Comparison of ENCODE assay signal across 28 mouse cellular contexts in the genomic region with DNA sequence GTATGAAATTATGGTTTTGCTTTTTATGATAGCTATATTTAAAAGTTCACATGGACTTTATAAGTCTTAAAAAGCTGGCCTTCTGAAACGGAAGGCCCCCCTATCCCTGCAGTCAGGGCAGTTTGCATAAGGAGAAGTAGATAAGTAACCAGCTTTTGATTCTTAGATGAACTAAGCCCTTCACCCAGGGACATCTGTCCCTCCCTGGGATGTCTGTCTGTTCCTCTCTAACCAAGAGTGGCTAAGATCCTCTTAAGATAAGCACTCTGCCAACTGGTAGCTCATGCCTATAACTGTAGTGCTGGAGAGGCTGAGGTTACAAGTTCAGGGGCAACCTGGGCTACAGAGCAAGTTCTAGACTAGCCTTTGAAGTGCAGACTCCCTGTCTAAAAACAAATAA. TPM values are rescaled to one million over a fixed set of nuclear protein-coding genes. Genes with fewer than 3 reads are reported as not detected.
DNase-seq lines count a peak whose midpoint lies in the region; ATAC-seq and TF ChIP-seq lines count a peak whose summit lies in the region.
"Had no signal": no experiment of that assay in that cellular context is flagged by ENCODE, and none has a peak within 500 bp of the region (broad histone marks: within the 10 kb centered on the region; RNA-seq: fewer than 3 reads in every experiment).

No protein-coding gene starts in this region.

- no peak for TF ChIP-seq EP300 in liver, postnatal 0 days (IDR thresholded peaks at IDR 0.05; ENCODE audit: low read depth)

- no peaks in the 10 kb centered on the region for H3K36me3 ChIP-seq in liver, embryonic 11.5 days (ENCODE audit: control insufficient read depth, insufficient read depth, low read length)
- no peaks in the 10 kb centered on the region for H3K36me3 ChIP-seq in liver, postnatal 0 days (replicated peaks; ENCODE audit: insufficient read depth, low read length)
- H3K36me3 ChIP-seq in G1E (replicated peaks): no peaks in the 10 kb centered on the region
- no peaks in the 10 kb centered on the region for H3K36me3 ChIP-seq in intestine, embryonic 16.5 days (ENCODE audit: control insufficient read depth, insufficient read depth, low read length)
- H3K36me3 ChIP-seq: embryonic facial prominence, embryonic 13.5 days; embryonic facial prominence, embryonic 15.5 days; forebrain, embryonic 10.5 days; forebrain, embryonic 12.5 days had no signal

- no peak overlapping the region for H3K4me3 ChIP-seq in liver, embryonic 11.5 days (ENCODE audit: low read depth, low read length)
- no peak overlapping the region for H3K4me3 ChIP-seq in liver, postnatal 0 days (ENCODE audit: low read depth, low read length)
- H3K4me3 ChIP-seq in G1E (ENCODE audit: low read depth, low read length): no peak overlapping the region
- no peak overlapping the region for H3K4me3 ChIP-seq in intestine, embryonic 16.5 days (ENCODE audit: low read length)
- H3K4me3 ChIP-seq: embryonic facial prominence, embryonic 13.5 days; embryonic facial prominence, embryonic 15.5 days; erythroblast, embryonic 14.5 days; forebrain, embryonic 10.5 days; forebrain, embryonic 12.5 days had no signal

- no peaks in the 10 kb centered on the region for H3K4me1 ChIP-seq in liver, embryonic 11.5 days (replicated peaks; ENCODE audit: control insufficient read depth, insufficient read depth, low read length)
- H3K4me1 ChIP-seq in liver, postnatal 0 days (ENCODE audit: insufficient read depth): no peaks in the 10 kb centered on the region
- H3K4me1 ChIP-seq in G1E (ENCODE audit: insufficient read depth, low read depth, low read length): no peaks in the 10 kb centered on the region
- H3K4me1 ChIP-seq in intestine, embryonic 16.5 days (ENCODE audit: control insufficient read depth, insufficient read depth, low read length): no peaks in the 10 kb centered on the region
- H3K4me1 ChIP-seq: embryonic facial prominence, embryonic 13.5 days; embryonic facial prominence, embryonic 15.5 days; forebrain, embryonic 10.5 days; forebrain, embryonic 12.5 days had no signal

- no peaks in the 10 kb centered on the region for H3K27me3 ChIP-seq in liver, embryonic 11.5 days (replicated peaks; ENCODE audit: control insufficient read depth, insufficient read depth, low read length)
- no peaks in the 10 kb centered on the region for H3K27me3 ChIP-seq in liver, postnatal 0 days (ENCODE audit: insufficient read depth, low read length)
- H3K27me3 ChIP-seq in G1E (ENCODE audit: insufficient read depth, low read length): no peaks in the 10 kb centered on the region
- H3K27me3 ChIP-seq in intestine, embryonic 16.5 days (replicated peaks; ENCODE audit: control insufficient read depth, insufficient read depth, low read length): no peaks in the 10 kb centered on the region
- H3K27me3 ChIP-seq: CH12.LX; embryonic facial prominence, embryonic 13.5 days; embryonic facial prominence, embryonic 15.5 days; forebrain, embryonic 12.5 days had no signal

- no peak overlapping the region for H3K4me2 ChIP-seq in liver, embryonic 11.5 days
- H3K4me2 ChIP-seq in liver, postnatal 0 days (ENCODE audit: low read depth, low read length): no peak overlapping the region
- no peak overlapping the region for H3K4me2 ChIP-seq in intestine, embryonic 16.5 days (ENCODE audit: low read depth, low read length)
- H3K4me2 ChIP-seq: embryonic facial prominence, embryonic 13.5 days; embryonic facial prominence, embryonic 15.5 days; forebrain, embryonic 12.5 days had no signal

- peak; percentile 8 for DNase-seq in liver, embryonic 11.5 days (ENCODE audit: low spot score)
- no peak for DNase-seq in liver, postnatal 0 days
- no peak for DNase-seq in G1E (ENCODE audit: low spot score)
- no peak for DNase-seq in layer of hippocampus, adult 8-10 months (ENCODE audit: low spot score in 2 of 2)
- DNase-seq in right cerebral cortex, postnatal 10 days (ENCODE audit: low spot score in 2 of 2): no peak
- DNase-seq: adrenal gland, adult 8-10 months; adrenal gland, postnatal 14 days; adrenal gland, postnatal 36 days; B cell, adult 2 months; cerebellum, adult 11-12 months; cerebellum, adult 2 months; cerebellum, adult 9-10 months; cerebellum, postnatal 10 days; cerebellum, postnatal 25 days; embryo, embryonic 11 days had no signal

- no peak overlapping the region for H3K9ac ChIP-seq in liver, embryonic 11.5 days (ENCODE audit: low read depth, low read length)
- H3K9ac ChIP-seq in liver, postnatal 0 days (replicated peaks): no peak overlapping the region
- no peak overlapping the region for H3K9ac ChIP-seq in intestine, embryonic 16.5 days (ENCODE audit: low read depth, low read length)
- H3K9ac ChIP-seq: embryonic facial prominence, embryonic 13.5 days; embryonic facial prominence, embryonic 15.5 days; forebrain, embryonic 12.5 days had no signal

- H3K27ac ChIP-seq in liver, embryonic 11.5 days (ENCODE audit: low read depth, low read length): no peak overlapping the region
- H3K27ac ChIP-seq in liver, postnatal 0 days (ENCODE audit: low read depth): no peak overlapping the region
- H3K27ac ChIP-seq in intestine, embryonic 16.5 days (ENCODE audit: low read length): no peak overlapping the region
- H3K27ac ChIP-seq: embryonic facial prominence, embryonic 13.5 days; embryonic facial prominence, embryonic 15.5 days; forebrain, embryonic 10.5 days; forebrain, embryonic 12.5 days had no signal

- WGBS in liver, embryonic 11.5 days: 39% methylated on average over 1 of the region's 1 CpGs
- WGBS in liver, postnatal 0 days (ENCODE audit: insufficient replicate concordance): 23% methylated on average over 1 of the region's 1 CpGs
- WGBS in intestine, embryonic 16.5 days: 51% methylated on average over 1 of the region's 1 CpGs

- no peak for TF ChIP-seq CTCF in liver, postnatal 0 days (IDR thresholded peaks at IDR 0.05; ENCODE audit: low read depth)
- TF ChIP-seq CTCF in G1E (IDR thresholded peaks at IDR 0.05; ENCODE audit: low read depth, low read length): no peak

- H3K9me3 ChIP-seq in liver, embryonic 11.5 days (ENCODE audit: control insufficient read depth, low read length): no peaks in the 10 kb centered on the region
- H3K9me3 ChIP-seq in liver, postnatal 0 days (ENCODE audit: low read length): no peaks in the 10 kb centered on the region
- H3K9me3 ChIP-seq in G1E (replicated peaks): no peaks in the 10 kb centered on the region
- H3K9me3 ChIP-seq in intestine, embryonic 16.5 days (ENCODE audit: control insufficient read depth, low read length): no peaks in the 10 kb centered on the region
- H3K9me3 ChIP-seq: embryonic facial prominence, embryonic 13.5 days; embryonic facial prominence, embryonic 15.5 days; forebrain, embryonic 10.5 days; forebrain, embryonic 12.5 days had no signal

- ATAC-seq in liver, embryonic 11.5 days (replicated peaks; ENCODE audit: low FRiP score): no peak
- ATAC-seq in liver, postnatal 0 days: no peak
- peak; percentile 28; the same call in 1 of the 2 replicates for ATAC-seq in G1E (ENCODE audit: extremely low read depth, insufficient number of reproducible peaks, low FRiP score, poor library complexity, severe bottlenecking)
- peak; percentile 77 for ATAC-seq in common myeloid progenitor, adult 5-6 weeks (replicated peaks; ENCODE audit: low read depth, poor library complexity, severe bottlenecking)
- no peak for ATAC-seq in intestine, embryonic 16.5 days
- ATAC-seq: activated CD4-positive, CD25-positive, alpha-beta regulatory T cell, adult 4 months; CD4-positive, CD25-positive, alpha-beta regulatory T cell, adult 4 months; forebrain, embryonic 14.5 days; forebrain, embryonic 16.5 days; Patski had no signal

RNA-seq across cellular contexts. Expression of a gene that starts 25.4 kb away (rescaled TPM):
- 1.8 and 4.1 TPM in 2 replicates for polyA plus RNA-seq in liver, embryonic 11.5 days (2014; fragmentation: Nextera tagmentation; extraction: Ambion mirVana)
- 0.49 and 0.84 TPM in 2 replicates for polyA plus RNA-seq in liver, postnatal 0 days (2015; fragmentation: Nextera tagmentation; extraction: Ambion mirVana)
- total RNA-seq in G1E (2014; fragmentation: Nextera tagmentation) (not detected in 2 replicates), G1E (2017) (0.05 and 0.17 TPM in 2 replicates)
- polyA plus RNA-seq in G1E (2012): 0.02 TPM in 1 of 2 replicates, not detected in the other
- total RNA-seq in common myeloid progenitor, adult 5-6 weeks (2017): not detected in 2 replicates
- total RNA-seq in layer of hippocampus, adult 8-10 months (2022): 10 to 100 TPM; 24.6 to 29.1 (median 28.7) TPM
- polyA plus RNA-seq in intestine, embryonic 16.5 days (2015; fragmentation: Nextera tagmentation; extraction: Ambion mirVana): 1.9 and 2.4 TPM in 2 replicates
- total RNA-seq: CH12.LX had no signal
- polyA plus RNA-seq: activated CD4-positive, CD25-positive, alpha-beta regulatory T cell, adult 4 months; CD4-positive, CD25-positive, alpha-beta regulatory T cell, adult 4 months; erythroblast, embryonic 14.5 days had no signal

Comparison
In these comparisons a context has a peak if more than half of its experiments do, and no peak if none do; other contexts are left out.
1. ATAC-seq: peak in G1E (single experiment) and common myeloid progenitor, adult 5-6 weeks (single experiment); none in liver, embryonic 11.5 days (single experiment), liver, postnatal 0 days (single experiment) and intestine, embryonic 16.5 days (single experiment).